Mouse (Mus musculus) liver, adult 2 months (tissue): ENCODE results near the gene 1700014D04Rik. TPM values are rescaled to one million over a fixed set of nuclear protein-coding genes. Genes with fewer than 3 reads are reported as not detected.

Experiments used
- DNase-seq: peaks from one replicate; pipeline ENCODE4 v3.0.0-alpha.2; 2011; ENCODE audit warnings: low read depth, low spot score; ENCODE audit errors: extremely low read depth
- H3K27ac ChIP-seq: fragments of 200-500 bp; replicated peaks from 2 replicates; pipeline ENCODE4 v1.5.1; 2012; ENCODE audit warnings: low read depth, mild to moderate bottlenecking, control low read depth, inconsistent platforms, low read length; ENCODE audit not compliant: insufficient read depth
- H3K27me3 ChIP-seq: fragments of 200-500 bp; 2 replicates; pipeline ENCODE4 v1.6.1; 2012; ENCODE audit warnings: mild to moderate bottlenecking, moderate library complexity, low read length, inconsistent platforms; ENCODE audit not compliant: control insufficient read depth, insufficient read depth
- H3K36me3 ChIP-seq: fragments of 200-500 bp; 2 replicates; pipeline ENCODE4 v1.6.1; 2012; ENCODE audit warnings: low read length, inconsistent platforms; ENCODE audit not compliant: control insufficient read depth, insufficient read depth
- H3K4me1 ChIP-seq: fragments of 200-500 bp; 2 replicates; pipeline ENCODE4 v1.6.1; 2011; ENCODE audit warnings: low read length; ENCODE audit not compliant: control insufficient read depth, insufficient read depth
- H3K4me3 ChIP-seq: fragments of 200-500 bp; 2 replicates; pipeline ENCODE4 v1.5.1; 2011; ENCODE audit warnings: low read depth, mild to moderate bottlenecking, control low read depth, low read length, moderate library complexity; ENCODE audit not compliant: insufficient read depth
- H3K79me2 ChIP-seq: fragments of 200-500 bp; 2 replicates; pipeline ENCODE4 v1.6.1; 2012; ENCODE audit warnings: inconsistent platforms, mild to moderate bottlenecking, low read length, moderate library complexity; ENCODE audit not compliant: control insufficient read depth, insufficient read depth
- H3K9ac ChIP-seq: fragments of 200-500 bp; 2 replicates; pipeline ENCODE4 v1.6.1; 2012; ENCODE audit warnings: low read depth, mild to moderate bottlenecking, control low read depth, inconsistent platforms, low read length
- CTCF ChIP-seq: fragments of 200-500 bp; IDR thresholded peaks from 2 replicates; pipeline ENCODE4 v1.5.1; 2011; ENCODE audit warnings: low read depth, low read length, control low read depth
- POLR2A ChIP-seq: fragments of 200-500 bp; IDR thresholded peaks from 2 replicates; pipeline ENCODE4 v1.6.1; 2011; ENCODE audit warnings: low read length, control low read depth; ENCODE audit not compliant: insufficient read depth; ENCODE audit errors: extremely low read depth
- WGBS: fragments of 180-500 bp; shearing (Covaris S2); methylation state at CpG from one replicate; pipeline ENCODE4 v1.1.7; 2018; 5-methylcytosine and 5-hydroxymethylcytosine counted together
- polyA plus RNA-seq: library from polyadenylated mRNA; depleted of rRNA; stranded (reverse); fragments of >200 nt; gene quantifications from 2 replicates; pipeline ENCODE4 v1.2.3, GENCODE M21; 2012
- total RNA-seq: library from RNA; depleted of rRNA; stranded (reverse); fragments of >200 nt; gene quantifications from 2 replicates; pipeline ENCODE4 v1.2.3, GENCODE M21; 2014

Gene 1700014D04Rik
- total and polyA plus RNA-seq, 2 experiments: not detected

GRCm38 (mm10) chr13:59775168-59775567, 28.6 kb upstream of the 1700014D04Rik start:
- peaks cover 5% of the 10 kb centered on the region; the same call in 1 of the 2 replicates for H3K4me1 ChIP-seq
- H3K36me3 ChIP-seq: peaks cover 51% of the 10 kb centered on the region
- 8% methylated on average over 3 of the region's 3 CpGs for WGBS
- TF ChIP-seq CTCF (no peak), POLR2A (no peak)
- no peaks in the 10 kb centered on the region for H3K79me2 ChIP-seq
- no peaks in the 10 kb centered on the region for H3K27me3 ChIP-seq
- no peak overlapping the region for H3K4me3 ChIP-seq
- peak; percentile 47 for DNase-seq
- no peak overlapping the region for H3K27ac ChIP-seq
- H3K9ac ChIP-seq: no peak overlapping the region

- WGBS: 6% methylated on average over 9 of the region's 9 CpGs
- Histone ChIP-seq H3K4me1 (peaks cover 25% of the 10 kb centered on the region), H3K9ac (no peak overlapping the region), H3K36me3 (peaks cover 19% of the 10 kb centered on the region), H3K27ac (peak overlapping the region; percentile 94), H3K79me2 (peaks cover 17% of the 10 kb centered on the region; the same call in 1 of the 2 replicates), H3K27me3 (no peaks in the 10 kb centered on the region), H3K4me3 (no peak overlapping the region)
- TF ChIP-seq CTCF: no peak
- no peak for TF ChIP-seq POLR2A
- DNase-seq: peak; percentile 78
These were observed 24.7 kb upstream of the 1700014D04Rik start for GRCm38 (mm10) chr13:59771257-59771656.

GRCm38 (mm10) chr13:59770847-59771246, 24.3 kb upstream of the 1700014D04Rik start:
- Histone ChIP-seq H3K4me3 (peak overlapping the region; percentile 27; the same call in 1 of the 2 replicates), H3K27ac (peak overlapping the region; percentile 94), H3K36me3 (peaks cover 16% of the 10 kb centered on the region), H3K9ac (peak overlapping the region; percentile 58), H3K27me3 (no peaks in the 10 kb centered on the region), H3K4me1 (peaks cover 26% of the 10 kb centered on the region), H3K79me2 (peaks cover 21% of the 10 kb centered on the region)
- WGBS: 14% methylated on average over 9 of the region's 9 CpGs
- DNase-seq: no peak
- no peak for TF ChIP-seq POLR2A
- no peak for TF ChIP-seq CTCF

- Histone ChIP-seq H3K79me2 (peaks cover 24% of the 10 kb centered on the region), H3K4me3 (peak overlapping the region; percentile 68), H3K27me3 (no peaks in the 10 kb centered on the region), H3K4me1 (peaks cover 28% of the 10 kb centered on the region), H3K9ac (peak overlapping the region; percentile 79), H3K27ac (peak overlapping the region; percentile 94), H3K36me3 (peaks cover 13% of the 10 kb centered on the region)
- peak; percentile 72 for DNase-seq
- TF ChIP-seq CTCF (no peak), POLR2A (no peak)
- WGBS: under 1% methylated on average over 28 of the region's 28 CpGs
These were observed 23.6 kb upstream of the 1700014D04Rik start for GRCm38 (mm10) chr13:59770164-59770562.

- WGBS: under 1% methylated on average over 91 of the region's 91 CpGs
- TF ChIP-seq CTCF (no peak), POLR2A (peak; percentile 83)
- Histone ChIP-seq H3K4me1 (peaks cover 28% of the 10 kb centered on the region), H3K9ac (peak within 1 kb of the TSS; percentile 89), H3K79me2 (peaks cover 24% of the 10 kb centered on the region), H3K4me3 (peak within 1 kb of the TSS; percentile 68), H3K27ac (peak within 1 kb of the TSS; percentile 94), H3K36me3 (peaks cover 9% of the 10 kb centered on the region), H3K27me3 (no peaks in the 10 kb centered on the region)
- DNase-seq: peak; percentile 89
These were observed 23.0 kb upstream of the 1700014D04Rik start, which contains the start of gene Isca1 for GRCm38 (mm10) chr13:59769296-59770163. Gene Isca1 (minus strand): TSS chr13:59769810.
